Mouse (Mus musculus) urinary bladder, postnatal 10 days (tissue): ENCODE measurements at regions not wholly inside any gene's neighbourhood (a gene's known extent, or its start where the extent isn't known, plus 50 kb on each side); places are given as distances from the start of the nearest gene placed in this dataset.

ENCODE experiments used
- DNase-seq: peaks from one replicate; pipeline ENCODE4 v3.0.0; 2022; ENCODE audit warnings: low spot score

DNA sequence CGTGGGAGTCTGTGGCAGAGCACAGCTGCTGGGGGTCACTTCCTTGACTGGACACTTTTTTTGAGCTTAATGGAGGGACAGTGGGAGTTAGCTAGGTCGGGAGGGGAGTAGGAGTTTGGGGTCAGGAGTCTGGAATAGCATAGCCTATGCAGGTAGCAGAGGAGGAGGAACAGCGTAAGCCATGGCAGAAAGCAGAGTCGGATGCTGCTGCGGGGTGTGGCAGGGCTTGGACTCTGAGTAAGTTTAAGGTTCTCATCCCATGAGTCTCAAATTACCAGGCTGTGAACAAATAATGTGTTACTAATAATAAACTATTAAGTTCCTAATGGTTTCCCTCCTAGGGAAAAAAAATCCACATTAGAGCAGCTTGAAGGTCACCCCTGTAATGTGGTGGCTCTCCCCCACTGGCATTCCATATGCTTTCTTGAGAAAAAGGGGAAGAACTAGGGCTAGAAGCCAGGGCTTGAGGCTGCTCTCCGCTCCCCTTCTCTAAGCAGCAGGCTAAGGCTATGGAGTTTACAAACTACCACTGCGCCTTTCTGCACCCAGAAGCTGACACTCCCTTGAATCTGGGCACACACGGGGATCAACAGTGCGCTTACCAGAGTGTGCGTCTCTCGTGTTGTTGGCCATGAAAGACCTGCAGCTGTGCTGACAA is 213.4 kb upstream of the Pgrmc2 start:
- DNase-seq: no peak

- DNase-seq: no peak
Measured at GRCm38 (mm10) chr3:41295150-41295549, 212.3 kb upstream of the Pgrmc2 start.

- DNase-seq: no peak
Measured at GRCm38 (mm10) chr3:41290535-41291307, 207.9 kb upstream of the Pgrmc2 start.

GRCm38 (mm10) chr3:41288735-41289134 is 205.9 kb upstream of the Pgrmc2 start:
- DNase-seq: no peak

GRCm38 (mm10) chr3:41288066-41288465 is 205.2 kb upstream of the Pgrmc2 start:
- no peak for DNase-seq

- DNase-seq: no peak
Measured at GRCm38 (mm10) chr3:41285336-41285735, 202.5 kb upstream of the Pgrmc2 start.

DNA sequence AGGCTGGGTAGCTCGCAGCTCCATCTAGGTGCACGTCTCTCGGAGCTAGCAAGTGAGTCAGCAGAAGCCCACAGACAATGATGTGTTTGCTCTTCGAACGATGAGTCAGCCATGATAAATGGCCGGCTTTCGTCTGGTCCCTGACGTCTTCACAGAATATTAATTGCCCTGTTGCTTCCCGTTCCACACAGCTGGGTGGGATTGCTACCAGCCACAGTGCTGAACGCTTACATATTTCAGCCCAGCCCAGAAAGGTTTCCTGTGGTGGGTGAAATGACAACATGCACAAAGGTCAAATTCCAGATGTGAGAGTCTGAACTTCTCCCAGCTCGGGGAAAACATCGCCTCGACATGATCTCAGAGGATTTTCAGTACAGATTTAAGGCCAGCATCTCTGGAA is 202.1 kb upstream of the Pgrmc2 start:
- DNase-seq: no peak

DNA sequence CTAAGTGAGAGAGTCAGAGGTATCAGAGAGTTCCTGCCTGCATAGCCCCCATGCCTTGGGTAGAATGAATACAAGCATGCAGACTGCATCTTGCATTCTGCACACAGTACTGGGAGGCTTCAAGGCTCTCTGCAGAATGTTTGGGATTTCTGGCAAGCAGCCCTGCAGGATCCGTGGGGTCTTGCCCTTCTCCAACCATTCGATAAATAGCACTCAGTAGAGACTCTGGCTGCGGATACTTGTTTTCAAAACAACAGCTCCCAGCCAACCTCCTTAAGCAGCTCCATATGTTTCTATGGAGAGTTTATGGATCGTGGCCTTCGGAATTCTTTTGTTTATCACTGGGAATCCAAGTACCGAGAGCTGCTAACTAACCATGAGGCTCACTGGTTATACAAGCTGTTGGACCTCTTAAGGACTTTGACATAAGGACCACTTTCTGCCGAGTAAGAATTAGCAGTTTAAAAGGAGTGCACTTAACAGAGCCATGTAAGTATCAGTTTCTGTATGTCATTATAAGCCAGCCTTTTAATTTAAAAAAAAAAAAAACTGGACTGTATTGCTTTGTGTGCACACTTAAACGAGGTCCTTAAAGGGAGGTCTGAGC is 199.7 kb upstream of the Pgrmc2 start:
- no peak for DNase-seq

DNA sequence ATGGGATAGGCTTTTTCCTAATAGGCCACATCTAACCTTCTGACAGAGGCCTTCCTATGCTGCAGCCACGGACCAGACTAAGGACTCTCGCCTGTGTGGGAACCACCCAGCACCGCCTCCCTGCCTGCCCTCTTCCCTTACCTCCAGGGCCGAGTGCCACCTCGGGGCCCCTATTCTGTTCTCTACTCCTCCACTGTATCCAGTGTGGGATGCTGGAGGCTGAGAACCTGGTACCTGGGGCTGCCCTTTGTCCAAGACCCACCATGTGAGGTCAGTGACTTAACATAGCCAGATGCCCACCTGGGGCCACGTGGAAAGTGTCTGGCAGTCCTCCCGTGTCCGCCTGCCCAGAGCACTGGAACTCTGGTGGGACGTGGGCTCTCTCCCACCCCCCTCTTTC is 193.2 kb upstream of the Pgrmc2 start:
- DNase-seq: no peak

DNA sequence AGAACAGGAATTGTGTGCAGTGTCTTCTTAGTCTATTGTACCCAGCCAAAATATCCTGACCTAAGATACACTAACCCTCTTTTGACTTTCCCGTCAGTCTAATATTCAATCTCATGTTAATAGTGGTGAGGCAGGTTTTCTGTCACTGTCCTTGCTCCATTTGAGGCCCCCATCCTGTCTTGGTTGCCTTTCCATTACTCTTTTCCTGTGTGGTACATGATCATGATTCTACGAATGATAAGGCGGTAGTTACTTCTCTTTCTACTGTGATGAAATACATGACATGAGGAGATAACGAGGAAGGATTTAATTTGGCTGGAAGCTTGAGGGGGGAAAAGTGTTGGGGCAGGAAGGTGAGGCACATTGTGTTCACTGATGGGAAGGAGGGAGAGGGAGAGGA is 185.7 kb upstream of the Pgrmc2 start:
- DNase-seq: no peak

GRCm38 (mm10) chr3:41266216-41266615 is 183.4 kb upstream of the Pgrmc2 start:
- DNase-seq: no peak

DNA sequence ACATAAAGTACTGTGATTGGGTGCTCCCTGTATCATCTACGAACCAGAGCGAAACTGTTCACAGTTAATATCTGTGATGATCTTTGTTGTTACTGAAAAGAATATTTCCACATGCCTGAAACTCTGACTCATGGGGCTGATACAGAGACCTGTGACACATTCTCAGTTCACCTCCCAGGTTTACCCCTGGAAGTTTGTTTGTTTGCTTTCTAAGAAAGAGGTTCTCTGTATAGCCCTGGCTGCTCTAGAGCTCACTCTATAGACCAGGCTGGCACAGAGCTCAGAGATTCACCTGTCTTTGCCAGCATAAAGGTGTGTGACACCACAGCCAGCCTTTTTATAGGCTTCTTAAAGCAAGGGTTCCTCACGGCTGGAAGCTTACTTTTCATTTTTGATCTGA is 182.6 kb upstream of the Pgrmc2 start:
- no peak for DNase-seq

DNA sequence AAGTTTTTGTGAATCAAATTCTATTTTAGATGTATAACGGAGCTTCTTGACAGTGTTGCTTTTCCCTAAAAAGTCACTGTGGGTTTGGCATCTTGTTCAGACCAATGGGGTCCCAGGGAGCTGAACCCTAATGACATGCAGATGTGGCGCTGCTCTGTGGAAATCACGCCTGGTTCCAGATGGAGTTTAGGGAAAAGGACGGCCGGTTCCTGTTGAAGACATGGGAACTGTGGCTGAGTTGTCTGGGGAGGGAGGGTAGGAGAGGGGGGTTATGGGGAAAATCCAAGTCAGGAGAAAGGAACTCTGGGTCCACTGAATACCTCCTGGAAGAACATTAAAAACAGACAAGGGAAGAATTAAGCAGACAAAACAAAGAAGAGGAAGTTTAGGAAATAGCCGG is 175.4 kb upstream of the Pgrmc2 start:
- no peak for DNase-seq

DNA sequence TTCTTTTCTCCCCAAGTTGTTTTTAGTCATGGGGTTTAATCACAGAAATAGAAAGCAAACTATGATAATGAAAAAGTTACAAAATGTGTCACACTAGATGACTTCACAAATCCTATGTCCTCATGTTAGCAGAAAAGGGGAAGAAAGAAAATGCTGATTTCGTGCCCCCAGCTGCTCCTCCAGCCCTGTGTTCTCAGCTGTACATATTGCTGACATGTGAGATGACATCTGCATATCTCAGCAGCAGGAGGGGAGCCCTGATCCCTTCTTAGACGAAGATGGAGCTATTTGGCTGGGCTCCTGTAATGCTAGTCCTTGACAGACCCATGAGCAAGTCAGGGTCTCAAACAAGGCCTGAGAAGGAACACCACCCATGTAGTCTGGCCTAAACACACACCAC is 162.1 kb upstream of the Pgrmc2 start:
- no peak for DNase-seq

DNA sequence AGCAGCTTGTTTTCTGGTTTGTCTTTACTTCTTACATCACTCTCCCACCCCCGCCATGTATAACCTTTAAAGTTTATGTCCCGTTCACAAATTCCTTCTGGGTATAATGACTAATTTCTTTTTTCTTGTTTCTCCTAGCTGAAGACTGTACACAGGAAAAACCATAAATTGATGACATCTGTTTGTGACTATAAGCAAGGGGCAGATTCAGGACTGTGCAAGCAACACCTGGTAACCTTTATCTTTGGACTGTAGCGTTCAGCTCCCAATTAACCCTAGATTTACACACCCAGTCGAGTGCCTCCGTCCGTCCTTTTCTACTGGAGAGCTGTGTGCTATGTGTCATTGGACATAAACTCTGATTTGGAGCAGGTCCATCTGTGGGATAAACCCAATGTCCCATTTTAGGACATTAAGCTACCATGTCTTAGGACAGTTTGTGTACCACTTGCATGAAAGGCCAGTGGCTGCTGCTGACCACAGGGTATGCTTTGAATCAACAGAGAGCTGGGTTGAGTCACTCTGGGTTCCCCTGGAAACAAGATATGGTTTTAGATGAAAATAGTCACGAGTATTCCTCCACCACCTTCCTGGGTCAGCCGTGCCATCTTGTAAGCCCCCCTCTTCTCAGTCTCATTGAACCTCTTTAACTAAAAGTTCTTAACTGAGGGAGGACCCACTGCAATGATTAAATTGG is 159.2 kb upstream of the Pgrmc2 start:
- DNase-seq: no peak

DNA sequence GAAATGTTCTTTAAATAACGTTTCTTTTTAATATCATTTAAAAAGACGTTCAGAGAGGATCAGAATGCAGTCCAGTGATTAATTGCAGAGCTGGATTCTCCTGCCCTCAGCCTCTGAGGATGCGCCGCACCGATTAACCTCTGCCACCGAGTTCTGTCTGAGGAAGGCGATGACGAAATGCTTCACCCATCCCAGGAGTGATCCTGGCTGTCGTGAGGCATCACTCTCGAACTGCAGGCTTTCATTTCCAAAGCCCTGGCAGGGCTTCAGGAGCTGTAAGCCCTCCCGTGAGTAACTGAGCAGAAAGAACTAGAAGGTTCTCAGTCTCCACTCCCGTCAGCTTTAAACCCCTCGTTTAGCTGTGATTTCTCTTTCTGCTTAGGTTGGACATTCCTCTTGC is 157.0 kb upstream of the Pgrmc2 start:
- no peak for DNase-seq

- DNase-seq: no peak
Measured at GRCm38 (mm10) chr3:41239246-41239645, 156.4 kb upstream of the Pgrmc2 start.

DNA sequence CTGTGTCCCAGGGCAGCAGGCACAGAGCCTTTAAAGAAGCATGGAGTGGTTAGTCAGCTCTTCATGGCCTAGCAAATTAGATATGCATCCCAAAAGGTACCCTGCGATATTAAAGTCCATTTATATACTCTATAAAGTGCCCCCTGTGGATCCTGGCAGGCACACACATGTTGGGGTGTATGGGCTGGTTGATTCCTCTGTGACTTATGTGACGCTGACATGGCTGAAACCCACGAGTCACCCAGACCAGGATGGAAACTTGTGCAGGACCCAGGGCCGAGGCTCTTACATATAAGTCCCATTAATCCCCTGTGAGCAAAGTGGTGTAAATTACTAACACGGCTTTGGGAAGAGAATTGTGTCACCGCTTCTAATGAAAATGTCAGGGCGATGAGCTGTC is 155.2 kb upstream of the Pgrmc2 start:
- DNase-seq: no peak

- no peak for DNase-seq
Measured at GRCm38 (mm10) chr3:41235610-41236009, 152.8 kb upstream of the Pgrmc2 start.

- no peak for DNase-seq
Measured at GRCm38 (mm10) chr3:41234994-41235393, 152.1 kb upstream of the Pgrmc2 start.

DNA sequence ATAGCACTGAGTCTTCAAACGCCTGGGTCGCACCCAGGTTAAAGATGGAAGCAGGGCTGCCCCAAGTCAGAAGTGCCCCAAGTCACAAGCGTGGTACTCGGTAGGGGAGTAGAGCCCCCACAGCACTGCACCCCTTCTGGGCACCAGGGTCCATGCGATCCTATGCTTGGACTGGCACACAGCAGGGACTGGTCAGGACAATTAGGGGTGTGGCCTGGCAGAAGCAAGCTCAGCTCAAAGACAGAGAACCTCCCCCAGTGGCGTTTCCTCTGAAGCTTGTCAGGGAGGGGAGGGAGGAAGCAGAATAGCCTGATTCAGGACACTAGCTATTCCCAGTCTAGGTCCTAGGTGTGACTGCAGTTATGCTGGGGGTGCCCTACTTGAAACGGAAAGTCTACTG is 151.3 kb upstream of the Pgrmc2 start:
- no peak for DNase-seq

- DNase-seq: no peak
Measured at GRCm38 (mm10) chr3:41233439-41233838, 150.6 kb upstream of the Pgrmc2 start.

GRCm38 (mm10) chr3:41230961-41231377 is 148.1 kb upstream of the Pgrmc2 start:
- DNase-seq: no peak
